Mouse (Mus musculus) gastrocnemius, postnatal 4 days (tissue): ENCODE data around the gene Cacng2. TPM values are rescaled to one million over a fixed set of nuclear protein-coding genes. Genes with fewer than 3 reads are reported as not detected.

Experiments
- DNase-seq, 2 experiments: peaks; one replicate each; pipeline ENCODE4 v3.0.0; 2021 to 2022; ENCODE audit warnings: low spot score in 2 of 2, mixed read lengths in 2 of 2
- long read RNA-seq, 2 experiments: library from polyadenylated mRNA; stranded (forward); transcript quantifications; one replicate each; pipeline ENCODE4 v2.0.0; 2021
- total RNA-seq, 2 experiments: library from RNA; stranded (reverse); gene quantifications; 2 replicates each; pipeline ENCODE4 v1.2.3; 2021

The Cacng2 gene
- under 1 TPM in 1 of 2 experiments, not detected in 1; 0.05 TPM for total RNA-seq
- long read RNA-seq, experiment 1: 0 reads
- long read RNA-seq, experiment 2: 0 reads

- peak; percentile 97 to 99 for DNase-seq
Measured at GRCm38 (mm10) chr15:78119704-78120103, at the start of gene Cacng2. Gene Cacng2, minus strand, starts transcription at chr15:78120028.

- DNase-seq: no peak
Measured at GRCm38 (mm10) chr15:78169566-78169965, 49.7 kb upstream of the Cacng2 start.

GRCm38 (mm10) chr15:78165292-78165691 is 45.5 kb upstream of the Cacng2 start:
- DNase-seq: no peak

- DNase-seq: no peak
Measured at GRCm38 (mm10) chr15:78164466-78164865, 44.6 kb upstream of the Cacng2 start.

- no peak for DNase-seq
Measured at GRCm38 (mm10) chr15:78161946-78162345, 42.1 kb upstream of the Cacng2 start.

- no peak for DNase-seq
Measured at GRCm38 (mm10) chr15:78158335-78158734, 38.5 kb upstream of the Cacng2 start.

GRCm38 (mm10) chr15:78157824-78158223 is 38.0 kb upstream of the Cacng2 start:
- no peak for DNase-seq

GRCm38 (mm10) chr15:78157330-78157729 is 37.5 kb upstream of the Cacng2 start:
- DNase-seq: no peak

- no peak for DNase-seq
Measured at GRCm38 (mm10) chr15:78155421-78155820, 35.6 kb upstream of the Cacng2 start.

- no peak for DNase-seq
Measured at GRCm38 (mm10) chr15:78153045-78153775, 33.4 kb upstream of the Cacng2 start.

GRCm38 (mm10) chr15:78148565-78148964 is 28.7 kb upstream of the Cacng2 start:
- no peak for DNase-seq

GRCm38 (mm10) chr15:78140226-78140625 is 20.4 kb upstream of the Cacng2 start:
- no peak for DNase-seq

GRCm38 (mm10) chr15:78134606-78135005 is 14.8 kb upstream of the Cacng2 start:
- no peak for DNase-seq

- DNase-seq: no peak
Measured at GRCm38 (mm10) chr15:78133389-78133788, 13.6 kb upstream of the Cacng2 start.

- no peak for DNase-seq
Measured at GRCm38 (mm10) chr15:78119248-78119647, 580 bp downstream of the Cacng2 start.

GRCm38 (mm10) chr15:78118275-78118995 is 1.4 kb downstream of the Cacng2 start:
- DNase-seq: no peak

GRCm38 (mm10) chr15:78117731-78118130 is 2.1 kb downstream of the Cacng2 start:
- DNase-seq: no peak

- no peak for DNase-seq
Measured at GRCm38 (mm10) chr15:78116936-78117335, 2.9 kb downstream of the Cacng2 start.

GRCm38 (mm10) chr15:78116244-78116643 is 3.6 kb downstream of the Cacng2 start:
- DNase-seq: no peak

- no peak for DNase-seq
Measured at GRCm38 (mm10) chr15:78099516-78099915, 20.3 kb downstream of the Cacng2 start.

- DNase-seq: no peak
Measured at GRCm38 (mm10) chr15:78096004-78096403, 23.8 kb downstream of the Cacng2 start.

- no peak for DNase-seq
Measured at GRCm38 (mm10) chr15:78093597-78093996, 26.2 kb downstream of the Cacng2 start.
